Mouse (Mus musculus) bone marrow, adult 2 months (tissue): ENCODE measurements around the gene Ppp1r9b. TPM values are rescaled to one million over a fixed set of nuclear protein-coding genes. Genes with fewer than 3 reads are reported as not detected.
"Not testable (repeated sequence)": the region's sequence is repeated elsewhere in the genome, so short reads cannot be mapped to it uniquely, and the experiment has no call there.

Experiments
- H3K27ac ChIP-seq: fragments of 200-500 bp; 2 replicates; pipeline ENCODE4 v1.5.1; 2012; ENCODE audit warnings: low read depth, mild to moderate bottlenecking, control low read depth, inconsistent platforms, low read length; ENCODE audit not compliant: control insufficient read depth, poor library complexity, insufficient read depth
- H3K4me1 ChIP-seq: fragments of 200-500 bp; 2 replicates; pipeline ENCODE4 v1.6.1; 2011; ENCODE audit warnings: low read length; ENCODE audit not compliant: control insufficient read depth, insufficient read depth
- H3K4me3 ChIP-seq: fragments of 200-500 bp; replicated peaks from 2 replicates; pipeline ENCODE3; 2011; ENCODE audit warnings: mild to moderate bottlenecking, low read depth, low read length, control low read depth; ENCODE audit not compliant: control insufficient read depth
- CTCF ChIP-seq: fragments of 200-500 bp; IDR thresholded peaks from 2 replicates; pipeline ENCODE4 v1.5.1; 2011; ENCODE audit warnings: low read length, control low read depth; ENCODE audit not compliant: control insufficient read depth, insufficient read depth
- POLR2A ChIP-seq: fragments of 200-500 bp; IDR thresholded peaks from 2 replicates; pipeline ENCODE4 v1.6.1; 2011; ENCODE audit warnings: low read depth, mild to moderate bottlenecking, control low read depth, low read length, borderline replicate concordance; ENCODE audit not compliant: control insufficient read depth
- WGBS: fragments of 180-500 bp; shearing (Covaris S2); methylation state at CpG from one replicate; pipeline ENCODE4 v1.1.7; 2018; 5-methylcytosine and 5-hydroxymethylcytosine counted together
- polyA plus RNA-seq: library from polyadenylated mRNA; stranded (reverse); fragments of >200 nt; gene quantifications from 2 replicates; pipeline ENCODE4 v1.2.4, GENCODE M21; 2011; ENCODE audit warnings: low replicate concordance; ENCODE audit not compliant: missing spikeins, insufficient read depth, insufficient read length

Gene Ppp1r9b
- polyA plus RNA-seq, 1 experiment, result 73.2 TPM

DNA sequence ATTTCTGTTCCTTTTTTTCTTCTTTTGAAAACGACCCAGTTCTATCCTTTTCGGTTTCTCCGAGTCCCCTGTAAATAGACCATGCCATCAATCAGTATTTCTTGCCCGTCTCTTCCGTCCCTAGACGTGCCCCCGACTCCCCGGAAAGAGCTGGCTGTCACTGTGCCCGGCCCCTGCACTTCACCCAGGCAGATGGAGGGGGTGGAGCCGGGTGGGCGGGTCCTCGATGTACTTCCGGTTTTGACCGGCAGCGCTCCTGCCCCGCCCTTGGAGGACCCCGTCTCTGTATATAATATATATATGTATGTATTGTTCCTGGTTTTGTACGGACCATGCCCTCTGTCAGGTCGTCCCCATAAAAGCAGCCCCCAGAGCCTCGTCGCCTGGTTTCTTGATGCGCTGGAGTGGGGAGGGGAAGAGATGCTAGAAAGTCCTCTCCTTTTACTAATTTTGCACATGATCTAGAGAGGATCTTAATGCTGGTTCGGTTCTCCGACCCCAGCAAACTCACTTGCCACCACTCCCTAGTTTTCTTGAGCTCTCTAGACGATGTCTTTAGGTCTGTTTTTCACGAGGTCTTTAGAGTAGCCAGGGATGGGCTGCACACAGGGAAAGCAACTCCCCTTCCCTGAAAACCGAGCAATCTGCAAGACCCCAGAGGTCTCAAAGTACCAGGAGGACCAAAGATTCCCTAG lies 15.8 kb downstream of the Ppp1r9b start:
- Histone ChIP-seq H3K4me1 (peaks cover 1% of the 10 kb centered on the region; the same call in 1 of the 2 replicates), H3K27ac (0 out of 2 replicates have a peak overlapping the region, but pooled peaks have one; percentile 34), H3K4me3 (peak overlapping the region; percentile 67)
- TF ChIP-seq CTCF (no peak), POLR2A (no peak)
- 2% methylated on average over 27 of the region's 27 CpGs for WGBS

- Histone ChIP-seq H3K4me3 (no peak overlapping the region), H3K27ac (no peak overlapping the region), H3K4me1 (peaks cover 1% of the 10 kb centered on the region; the same call in 1 of the 2 replicates)
- WGBS, result 3% methylated on average over 3 of the region's 3 CpGs
- TF ChIP-seq CTCF, result no peak
- no peak for TF ChIP-seq POLR2A
These were observed 16.6 kb downstream of the Ppp1r9b start for GRCm38 (mm10) chr11:95007418-95007817.

- peak overlapping the region; percentile 67 for H3K4me3 ChIP-seq
- peak overlapping the region; percentile 67 for H3K27ac ChIP-seq
- peaks cover 1% of the 10 kb centered on the region; the same call in 1 of the 2 replicates for H3K4me1 ChIP-seq
- WGBS, result 15% methylated on average over 15 of the region's 15 CpGs
- TF ChIP-seq CTCF (no peak), POLR2A (no peak)
These were observed 18.1 kb downstream of the Ppp1r9b start for GRCm38 (mm10) chr11:95008661-95009628.

GRCm38 (mm10) chr11:95009629-95010014 lies 18.8 kb downstream of the Ppp1r9b start, which contains the start of gene Samd14:
Gene Samd14 (plus strand): TSS chr11:95009879.
- Histone ChIP-seq H3K4me3 (peak within 1 kb of the TSS; percentile 67), H3K27ac (peak within 1 kb of the TSS; percentile 83), H3K4me1 (peaks cover 1% of the 10 kb centered on the region; the same call in 1 of the 2 replicates)
- WGBS, result under 1% methylated on average over 31 of the region's 32 CpGs
- TF ChIP-seq POLR2A (peak; percentile 65; the same call in 1 of the 2 replicates), CTCF (0 out of 2 replicates have a peak, but pooled peaks have one; percentile 1)

GRCm38 (mm10) chr11:95010141-95010739 lies 19.4 kb downstream of the Ppp1r9b start:
- H3K27ac ChIP-seq, result peak overlapping the region; percentile 83
- H3K4me1 ChIP-seq, result peaks cover 1% of the 10 kb centered on the region; the same call in 1 of the 2 replicates
- peak overlapping the region; percentile 61 for H3K4me3 ChIP-seq
- TF ChIP-seq CTCF, result no peak
- TF ChIP-seq POLR2A, result no peak
- 14% methylated on average over 35 of the region's 40 CpGs for WGBS

GRCm38 (mm10) chr11:95010841-95011403 lies 20.1 kb downstream of the Ppp1r9b start:
- Histone ChIP-seq H3K27ac (peak overlapping the region; percentile 83), H3K4me3 (peak overlapping the region; percentile 70)
- H3K4me1 ChIP-seq, result not testable (repeated sequence)
- WGBS, result 48% methylated on average over 4 of the region's 4 CpGs
- 0 out of 2 replicates have a peak, but pooled peaks have one; percentile 18 for TF ChIP-seq POLR2A

- WGBS, result 22% methylated on average over 1 of the region's 1 CpGs
- Histone ChIP-seq H3K27ac (peak overlapping the region; percentile 83), H3K4me1 (peaks cover 1% of the 10 kb centered on the region; the same call in 1 of the 2 replicates), H3K4me3 (peak overlapping the region; percentile 70)
- TF ChIP-seq CTCF, result no peak
- TF ChIP-seq POLR2A, result no peak
These were observed 20.6 kb downstream of the Ppp1r9b start for GRCm38 (mm10) chr11:95011416-95011815.
